21 mouse cellular contexts compared by ENCODE assay signal in genomic region chr9:99954038-99954618, GRCm38 (mm10).
A peak's percentile ranks its signal among the peaks of the same experiment; 100 is the strongest.
DNase-seq lines count a peak whose midpoint lies in the region; ATAC-seq and TF ChIP-seq lines count a peak whose summit lies in the region.
"Had no signal": no experiment of that assay in that cellular context is flagged by ENCODE, and none has a peak within 500 bp of the region (broad histone marks: within the 10 kb centered on the region; RNA-seq: fewer than 3 reads in every experiment).

No protein-coding gene starts in this region.

- no peak for ATAC-seq in hindbrain, embryonic 11.5 days (ENCODE audit: low FRiP score)
- 0 out of 2 replicates have a peak, but pooled peaks have one; percentile 9 for ATAC-seq in forebrain, embryonic 12.5 days (ENCODE audit: low FRiP score)
- no peak for ATAC-seq in hindbrain, embryonic 13.5 days (ENCODE audit: low FRiP score)
- no peak for ATAC-seq in neural tube, embryonic 12.5 days (ENCODE audit: low FRiP score, low read depth)
- ATAC-seq: CD4-positive, CD25-positive, alpha-beta regulatory T cell, adult 4 months; inflammation-experienced regulatory T-cells, adult 6 months; lung, postnatal 0 days had no signal

- H3K4me2 ChIP-seq in hindbrain, embryonic 11.5 days (replicated peaks; ENCODE audit: low read depth, low read length): no peak overlapping the region
- no peak overlapping the region for H3K4me2 ChIP-seq in forebrain, embryonic 12.5 days
- H3K4me2 ChIP-seq in hindbrain, embryonic 13.5 days: peak overlapping the region; percentile 43; the same call in 1 of the 2 replicates
- peak overlapping the region; percentile 33; the same call in 1 of the 2 replicates for H3K4me2 ChIP-seq in neural tube, embryonic 12.5 days (replicated peaks)
- H3K4me2 ChIP-seq: limb, embryonic 15.5 days had no signal

- H3K4me1 ChIP-seq in hindbrain, embryonic 11.5 days (replicated peaks; ENCODE audit: control insufficient read depth, insufficient read depth, low read length): no peaks in the 10 kb centered on the region
- H3K4me1 ChIP-seq in hindbrain, embryonic 10.5 days (replicated peaks): peaks cover 17% of the 10 kb centered on the region
- H3K4me1 ChIP-seq in forebrain, embryonic 12.5 days: peaks cover 20% of the 10 kb centered on the region
- peaks cover 14% of the 10 kb centered on the region for H3K4me1 ChIP-seq in hindbrain, embryonic 13.5 days (replicated peaks)
- no peaks in the 10 kb centered on the region; the same call in 1 of the 2 replicates for H3K4me1 ChIP-seq in neural tube, embryonic 12.5 days
- H3K4me1 ChIP-seq: heart, embryonic 10.5 days; limb, embryonic 15.5 days had no signal

- H3K9me3 ChIP-seq in hindbrain, embryonic 11.5 days (ENCODE audit: control insufficient read depth, low read length): no peaks in the 10 kb centered on the region
- H3K9me3 ChIP-seq in hindbrain, embryonic 10.5 days: 0 out of 2 replicates have a peak, but pooled peaks cover 6% of the 10 kb centered on the region
- H3K9me3 ChIP-seq in forebrain, embryonic 12.5 days: no peaks in the 10 kb centered on the region
- peaks cover 6% of the 10 kb centered on the region; the same call in 1 of the 2 replicates for H3K9me3 ChIP-seq in hindbrain, embryonic 13.5 days
- no peaks in the 10 kb centered on the region for H3K9me3 ChIP-seq in neural tube, embryonic 12.5 days
- H3K9me3 ChIP-seq: heart, embryonic 10.5 days; limb, embryonic 15.5 days had no signal

- H3K27ac ChIP-seq in hindbrain, embryonic 11.5 days (ENCODE audit: low read depth, low read length): no peak overlapping the region
- no peak overlapping the region for H3K27ac ChIP-seq in hindbrain, embryonic 10.5 days
- H3K27ac ChIP-seq in forebrain, embryonic 12.5 days: peak overlapping the region; percentile 61; the same call in 1 of the 2 replicates
- H3K27ac ChIP-seq in hindbrain, embryonic 13.5 days: peak overlapping the region; percentile 42
- H3K27ac ChIP-seq in neural tube, embryonic 12.5 days: no peak overlapping the region
- no peak overlapping the region for H3K27ac ChIP-seq in layer of hippocampus, adult 2 months
- H3K27ac ChIP-seq: gastrocnemius, adult 2 months; heart, embryonic 10.5 days; limb, embryonic 15.5 days had no signal

- H3K4me3 ChIP-seq in hindbrain, embryonic 11.5 days (ENCODE audit: low read depth, low read length): no peak overlapping the region
- no peak overlapping the region for H3K4me3 ChIP-seq in hindbrain, embryonic 10.5 days
- no peak overlapping the region for H3K4me3 ChIP-seq in forebrain, embryonic 12.5 days (replicated peaks)
- no peak overlapping the region for H3K4me3 ChIP-seq in hindbrain, embryonic 13.5 days
- no peak overlapping the region for H3K4me3 ChIP-seq in neural tube, embryonic 12.5 days
- H3K4me3 ChIP-seq in layer of hippocampus, adult 2 months: no peak overlapping the region
- H3K4me3 ChIP-seq: gastrocnemius, adult 2 months; heart, embryonic 10.5 days; limb, embryonic 15.5 days had no signal

- TF ChIP-seq CTCF in layer of hippocampus, adult 2 months (conservative IDR thresholded peaks at IDR 0.05): no peak

- no peak overlapping the region for H3K9ac ChIP-seq in hindbrain, embryonic 11.5 days (ENCODE audit: low read depth, low read length)
- H3K9ac ChIP-seq in forebrain, embryonic 12.5 days: no peak overlapping the region
- no peak overlapping the region for H3K9ac ChIP-seq in hindbrain, embryonic 13.5 days
- H3K9ac ChIP-seq in neural tube, embryonic 12.5 days: no peak overlapping the region
- H3K9ac ChIP-seq: limb, embryonic 15.5 days had no signal

- H3K36me3 ChIP-seq in hindbrain, embryonic 11.5 days (ENCODE audit: control insufficient read depth, insufficient read depth, low read length): no peaks in the 10 kb centered on the region
- H3K36me3 ChIP-seq in hindbrain, embryonic 10.5 days: no peaks in the 10 kb centered on the region
- no peaks in the 10 kb centered on the region for H3K36me3 ChIP-seq in forebrain, embryonic 12.5 days (replicated peaks)
- H3K36me3 ChIP-seq in hindbrain, embryonic 13.5 days: no peaks in the 10 kb centered on the region
- no peaks in the 10 kb centered on the region for H3K36me3 ChIP-seq in neural tube, embryonic 12.5 days
- H3K36me3 ChIP-seq: heart, embryonic 10.5 days; limb, embryonic 15.5 days had no signal

- no peaks in the 10 kb centered on the region for H3K27me3 ChIP-seq in hindbrain, embryonic 11.5 days (ENCODE audit: control insufficient read depth, insufficient read depth, low read length)
- H3K27me3 ChIP-seq in hindbrain, embryonic 10.5 days (ENCODE audit: insufficient read depth, poor library complexity, severe bottlenecking): no peaks in the 10 kb centered on the region
- peaks cover 20% of the 10 kb centered on the region for H3K27me3 ChIP-seq in forebrain, embryonic 12.5 days
- no peaks in the 10 kb centered on the region for H3K27me3 ChIP-seq in hindbrain, embryonic 13.5 days
- H3K27me3 ChIP-seq in neural tube, embryonic 12.5 days (replicated peaks): no peaks in the 10 kb centered on the region
- H3K27me3 ChIP-seq: limb, embryonic 15.5 days had no signal

- 53% methylated on average over 6 of the region's 6 CpGs for WGBS in hindbrain, embryonic 11.5 days
- WGBS in hindbrain, embryonic 10.5 days: 53% methylated on average over 6 of the region's 6 CpGs
- 23% methylated on average over 6 of the region's 6 CpGs for WGBS in forebrain, embryonic 12.5 days
- WGBS in hindbrain, embryonic 13.5 days: 24% methylated on average over 6 of the region's 6 CpGs
- WGBS in neural tube, embryonic 12.5 days: 32% methylated on average over 6 of the region's 6 CpGs

- peak; percentile 11 for DNase-seq in hindbrain, embryonic 11.5 days (ENCODE audit: low spot score)
- no peak for DNase-seq in hindbrain, embryonic 10.5 days (ENCODE audit: low spot score)
- DNase-seq in adrenal gland, postnatal 4 days (ENCODE audit: low spot score in 2 of 2): no peak
- DNase-seq in layer of hippocampus, adult 2 months (ENCODE audit: low spot score in 2 of 2): no peak
- no peak for DNase-seq in cerebellum, adult 11 months
- DNase-seq: adrenal gland, postnatal 25 days; cerebellum, adult 8-10 months; gastrocnemius, adult 2 months; heart, postnatal 14 days; kidney, adult 2 months; kidney, postnatal 10 days; right cerebral cortex, adult 18-20 months; thymus, postnatal 36 days had no signal

Comparison
In these comparisons a context has a peak if more than half of its experiments do, and no peak if none do; other contexts are left out.
1. H3K27ac ChIP-seq: peak in forebrain, embryonic 12.5 days (single experiment) and hindbrain, embryonic 13.5 days (single experiment); none in hindbrain, embryonic 11.5 days (single experiment), hindbrain, embryonic 10.5 days (single experiment), neural tube, embryonic 12.5 days (single experiment) and layer of hippocampus, adult 2 months (single experiment).
2. H3K4me2 ChIP-seq: peak in hindbrain, embryonic 13.5 days (single experiment) and neural tube, embryonic 12.5 days (single experiment); none in hindbrain, embryonic 11.5 days (single experiment) and forebrain, embryonic 12.5 days (single experiment).